Mouse (Mus musculus) heart, postnatal 14 days (tissue): ENCODE measurements around the gene Fbxl15. TPM values are rescaled to one million over a fixed set of nuclear protein-coding genes. Genes with fewer than 3 reads are reported as not detected.
A peak's percentile ranks its signal among the peaks of the same experiment; 100 is the strongest.

Source experiments
- DNase-seq, 2 experiments: peaks; one replicate each; pipeline ENCODE4 v3.0.0; 2021 to 2022
- intact Hi-C: fragments of 180-260 bp; cut with DNase I; formaldehyde crosslinking; loops from one replicate; pipeline ENCODE4 v1.15.1; 2025
- total RNA-seq, 2 experiments: library from RNA; stranded (reverse); gene quantifications; 2 replicates each; pipeline ENCODE4 v1.2.3; 2021

Gene Fbxl15
- total RNA-seq, 2 experiments from 2014 or later: 5.5 to 6.9 TPM

DNA sequence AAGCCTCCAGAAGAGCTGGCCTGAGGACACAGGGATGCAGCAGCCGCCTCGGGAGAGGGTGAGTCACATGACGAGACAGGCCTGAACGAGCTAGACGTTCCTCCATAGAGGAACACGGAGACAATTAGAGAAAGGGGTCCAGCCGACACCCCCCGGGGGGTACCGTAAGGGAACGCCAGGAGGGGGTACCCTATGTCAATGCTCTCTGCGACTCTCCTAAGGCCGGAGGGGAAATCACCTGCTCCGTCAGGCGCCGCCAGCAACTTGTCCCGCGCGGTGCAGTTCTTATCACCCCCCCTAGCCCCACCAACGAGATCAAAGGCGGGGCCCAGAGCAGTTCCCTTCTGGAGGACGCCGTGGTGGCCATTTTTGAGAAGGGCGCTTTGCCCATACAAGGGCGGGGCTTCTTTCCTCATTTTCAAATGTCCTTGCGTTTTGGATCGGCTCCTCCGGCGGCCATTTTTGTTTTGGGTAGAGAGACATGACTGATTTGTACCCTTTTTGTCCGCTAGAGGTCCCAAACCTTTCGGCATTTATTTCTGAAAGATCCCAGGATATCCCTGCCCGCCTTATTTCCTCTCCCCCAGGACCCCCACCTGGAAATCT, 10.4 kb downstream of the Fbxl15 start, which contains the start of gene Cuedc2:
Gene Cuedc2, minus strand, starts transcription at position 372 of the 606 bp plus-strand sequence.
- intact Hi-C loops: loop anchor here (2.0 to 5.0 kb wide), 2 partner anchors 16 to 109 kb away; no protein-coding TSS in a partner anchor

DNA sequence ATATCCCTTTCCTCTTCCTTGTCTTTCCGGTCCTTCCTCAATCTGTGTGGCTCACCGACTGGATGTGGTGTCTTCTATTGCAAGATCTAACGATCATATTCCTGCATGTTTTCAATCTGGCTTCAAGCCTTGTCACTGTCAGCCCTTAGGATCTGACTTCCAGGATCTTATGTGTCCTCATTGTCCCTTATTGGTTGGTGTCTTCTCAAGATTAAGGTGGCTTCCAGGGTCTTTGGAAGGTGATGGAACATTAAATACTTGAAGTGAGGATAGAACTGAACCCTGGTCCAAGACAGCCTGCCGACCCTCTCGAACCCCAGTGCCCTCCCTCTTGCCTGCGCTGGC, 10.9 kb downstream of the Fbxl15 start:
- no peak for DNase-seq
- intact Hi-C loops: loop anchor here (1.0 to 5.0 kb wide), 3 partner anchors 16 to 108 kb away; no protein-coding TSS in a partner anchor

More for the DNA sequence above, 10.4 kb downstream of the Fbxl15 start, which contains the start of gene Cuedc2:
- DNase-seq: peak; percentile 98 to 99

DNA sequence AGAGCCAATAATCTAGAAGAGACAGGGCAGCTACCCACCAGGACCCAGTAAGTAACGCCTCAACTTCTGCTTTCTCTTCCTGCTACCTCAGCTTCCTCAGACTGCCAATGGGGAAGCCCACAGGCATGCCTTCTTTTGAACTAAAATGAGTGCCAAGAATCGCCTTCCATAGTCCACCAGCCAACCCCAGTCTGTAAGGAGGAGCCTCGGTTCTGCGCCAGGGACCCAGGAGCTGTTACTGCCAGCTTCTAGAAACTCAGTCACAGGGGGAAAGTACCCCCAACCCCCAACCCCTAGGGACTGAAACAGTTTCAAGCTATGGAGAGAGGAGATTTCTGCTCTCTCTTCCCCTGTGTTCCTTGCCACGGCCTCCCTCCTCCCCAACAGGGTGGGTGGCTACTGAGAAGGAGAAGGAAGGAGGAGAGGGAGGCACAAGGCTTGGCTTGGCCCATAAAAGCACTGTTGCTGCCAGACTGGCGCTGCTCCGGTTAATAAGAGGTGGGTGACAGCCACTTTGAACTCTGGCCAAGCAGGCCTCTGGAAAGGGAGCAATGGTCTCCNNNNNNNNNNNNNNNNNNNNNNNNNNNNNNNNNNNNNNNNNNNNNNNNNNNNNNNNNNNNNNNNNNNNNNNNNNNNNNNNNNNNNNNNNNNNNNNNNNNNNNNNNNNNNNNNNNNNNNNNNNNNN, 11.4 kb downstream of the Fbxl15 start:
- DNase-seq: peak; percentile 69 to 74
- intact Hi-C loops: loop anchor here (1.0 to 5.0 kb wide), 3 partner anchors 15 to 108 kb away; no protein-coding TSS in a partner anchor

DNA sequence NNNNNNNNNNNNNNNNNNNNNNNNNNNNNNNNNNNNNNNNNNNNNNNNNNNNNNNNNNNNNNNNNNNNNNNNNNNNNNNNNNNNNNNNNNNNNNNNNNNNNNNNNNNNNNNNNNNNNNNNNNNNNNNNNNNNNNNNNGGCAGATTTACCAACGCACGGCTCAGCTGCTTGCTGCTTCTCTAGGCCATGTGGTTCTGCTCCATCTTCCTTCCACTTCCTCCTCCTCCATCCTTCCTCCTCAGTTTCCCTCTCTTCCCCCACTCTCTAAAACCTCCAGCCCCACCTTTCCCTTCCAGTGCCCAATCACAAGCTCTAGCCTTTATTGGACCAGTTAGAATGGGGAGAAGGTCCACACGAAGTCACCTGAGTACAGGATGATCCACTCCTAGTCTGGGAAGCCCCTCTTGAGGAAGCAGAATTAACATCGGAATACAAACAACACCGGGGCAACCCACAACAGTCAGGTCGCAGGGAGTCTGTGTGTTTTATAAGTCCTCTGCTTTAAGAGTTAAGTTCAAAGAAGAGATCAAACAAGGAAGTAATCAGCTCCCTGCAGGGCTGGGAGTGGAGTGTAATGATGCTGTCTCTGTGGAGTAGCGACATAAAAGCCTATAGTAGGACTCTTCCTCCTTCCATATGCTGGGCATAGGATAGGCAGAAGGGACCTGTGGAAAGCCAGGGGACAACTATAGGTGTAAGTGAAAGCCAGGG, 16.9 kb downstream of the Fbxl15 start:
- intact Hi-C loops: no loop called here
- DNase-seq: no peak

DNA sequence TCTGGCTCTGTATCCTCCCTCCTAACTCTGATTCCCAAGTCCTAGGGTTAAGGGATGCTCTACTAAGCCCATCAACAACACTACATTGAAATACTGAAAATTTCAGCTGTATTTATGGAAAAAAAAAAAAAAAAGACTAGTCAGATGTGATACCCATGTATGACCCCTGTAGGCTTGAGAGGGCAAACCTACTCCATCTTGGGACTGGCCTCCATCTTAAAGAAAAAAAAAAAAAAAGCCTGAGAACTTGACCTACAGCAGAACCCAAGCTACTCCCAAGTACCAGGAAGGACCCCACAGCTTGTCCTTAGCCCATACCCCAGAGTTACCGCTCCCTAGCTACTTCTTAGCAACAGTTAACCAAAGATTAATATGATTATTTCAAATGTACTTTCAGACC, 19.2 kb downstream of the Fbxl15 start:
- no peak for DNase-seq
- intact Hi-C loops: no loop called here

DNA sequence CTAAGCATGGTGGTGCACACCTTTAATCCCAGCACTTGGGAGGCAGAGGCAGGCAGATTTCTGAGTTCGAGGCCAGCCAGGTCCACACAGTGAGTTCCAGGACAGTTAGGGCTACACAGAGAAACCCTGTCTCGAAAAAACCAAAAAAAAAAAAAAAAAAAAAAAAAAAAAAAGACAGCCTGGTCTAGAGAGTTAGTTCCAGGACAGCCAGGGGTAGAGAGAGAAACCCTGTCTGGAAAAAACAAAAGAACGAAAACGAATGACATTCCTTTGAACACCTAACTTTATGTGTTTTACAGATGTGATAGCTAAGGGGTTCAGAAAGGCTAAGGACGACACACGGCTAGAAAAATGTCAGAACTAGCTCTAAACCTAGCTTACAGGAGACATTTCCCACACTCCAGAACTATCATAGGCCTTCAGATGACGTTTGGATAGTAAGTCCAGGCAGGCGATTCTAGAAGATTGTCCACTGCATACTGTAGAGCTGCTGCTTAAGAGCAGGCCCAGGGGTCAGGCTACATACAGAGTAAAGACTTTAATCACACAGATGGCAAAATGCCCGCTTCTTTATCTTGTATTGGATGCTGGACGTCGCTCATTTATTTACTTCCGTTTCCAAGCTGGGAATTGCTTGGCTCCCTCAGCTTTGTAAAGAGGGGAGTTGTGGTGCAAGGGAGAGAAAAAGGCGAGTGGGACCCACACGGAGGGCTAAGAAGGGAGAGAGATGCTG, 20.1 kb downstream of the Fbxl15 start:
- intact Hi-C loops: no loop called here
- DNase-seq: no peak

DNA sequence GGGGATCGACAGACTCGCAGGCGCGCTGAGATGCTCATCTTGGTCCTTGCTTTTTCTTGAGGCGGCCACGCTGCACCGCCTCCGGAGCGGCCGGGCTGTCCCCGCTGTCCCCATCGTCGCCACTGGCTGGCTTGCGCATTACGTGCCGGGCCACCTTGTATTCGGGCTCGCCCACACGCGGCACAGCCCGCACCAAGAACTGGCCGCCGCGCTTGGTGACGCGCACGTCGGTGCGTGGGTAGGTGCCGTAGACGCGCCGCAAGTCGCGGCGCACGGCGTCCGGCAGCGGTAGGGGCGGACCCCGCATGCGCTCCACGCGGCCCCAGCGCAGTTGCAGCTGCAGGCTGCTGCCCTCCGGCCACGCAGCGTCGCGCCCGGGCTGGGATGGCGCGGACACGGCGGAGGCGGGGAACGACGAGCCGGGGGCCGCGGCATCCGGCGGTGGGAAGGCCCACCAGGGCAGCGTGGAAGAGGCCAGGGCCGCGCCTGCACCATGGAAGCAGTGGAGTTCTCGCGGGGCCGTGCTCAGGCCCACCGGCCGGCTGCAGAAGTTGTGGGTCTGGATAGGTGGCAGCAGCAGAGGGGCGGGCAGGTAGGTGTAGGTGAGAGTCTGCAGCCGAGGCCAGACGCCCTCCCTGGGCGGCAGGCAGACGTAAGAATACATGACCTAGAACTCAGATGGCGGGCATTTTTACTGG, 20.9 kb downstream of the Fbxl15 start:
- intact Hi-C loops: no loop called here
- DNase-seq: peak; percentile 84 to 87

DNA sequence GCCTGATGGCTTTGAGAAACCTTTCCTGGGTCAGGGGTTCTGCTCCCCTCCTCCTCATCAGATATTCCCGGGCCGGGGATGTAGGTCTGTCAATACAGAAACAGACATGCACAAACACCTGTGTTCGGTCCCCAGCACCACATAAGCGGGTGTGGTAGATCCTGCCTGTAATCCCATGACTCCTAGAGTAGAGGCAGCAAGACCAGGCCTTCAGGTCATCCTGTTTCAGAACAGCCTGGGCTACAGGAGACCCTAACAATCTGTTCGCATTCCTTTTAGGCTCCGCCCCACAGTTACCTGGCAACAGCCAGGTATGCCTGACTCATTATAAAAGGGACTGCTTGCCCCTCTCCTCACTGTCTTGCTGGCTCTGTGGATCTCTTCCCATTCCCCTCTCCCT, 21.6 kb downstream of the Fbxl15 start:
- intact Hi-C loops: no loop called here
- DNase-seq: no peak

DNA sequence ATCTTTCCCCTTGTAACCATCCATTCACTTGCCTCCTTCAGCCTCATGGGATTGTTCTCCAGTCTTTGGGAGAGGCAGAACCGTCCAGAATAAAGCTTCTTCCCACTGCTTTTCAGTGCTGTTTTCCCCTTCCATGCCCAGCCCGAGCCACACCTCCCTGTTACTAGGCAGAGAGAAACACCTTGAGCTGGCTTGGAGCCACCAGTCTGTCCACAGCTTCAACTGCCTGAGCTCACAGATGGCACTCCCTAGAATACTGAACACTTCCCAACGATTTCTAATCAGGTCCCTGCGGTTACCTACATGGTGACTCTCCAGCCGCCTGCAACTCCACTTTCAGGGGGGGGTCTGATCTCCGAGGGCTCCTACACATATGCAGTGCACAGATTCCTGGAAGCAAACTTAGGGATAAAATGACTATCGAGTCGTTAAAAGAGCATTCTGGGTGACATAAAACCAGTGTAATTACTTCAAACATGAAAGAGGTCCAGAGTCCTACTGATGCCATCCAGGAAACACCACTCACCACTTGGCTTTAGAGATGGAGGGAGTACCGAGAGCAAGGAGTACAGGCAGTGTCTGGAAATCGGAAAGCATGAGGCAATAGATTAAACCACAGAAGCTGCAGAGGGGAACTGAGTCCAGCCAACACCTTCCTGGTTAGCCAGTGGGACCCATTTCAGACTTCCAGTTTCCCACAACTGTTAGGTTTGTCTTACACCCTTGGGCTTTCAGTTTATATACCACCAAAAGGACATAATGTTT, 22.4 kb downstream of the Fbxl15 start, which contains the start of gene 2310034G01Rik:
Gene 2310034G01Rik, minus strand, starts transcription at position 135 of the 765 bp plus-strand sequence.
- DNase-seq: no peak
- intact Hi-C loops: no loop called here

DNA sequence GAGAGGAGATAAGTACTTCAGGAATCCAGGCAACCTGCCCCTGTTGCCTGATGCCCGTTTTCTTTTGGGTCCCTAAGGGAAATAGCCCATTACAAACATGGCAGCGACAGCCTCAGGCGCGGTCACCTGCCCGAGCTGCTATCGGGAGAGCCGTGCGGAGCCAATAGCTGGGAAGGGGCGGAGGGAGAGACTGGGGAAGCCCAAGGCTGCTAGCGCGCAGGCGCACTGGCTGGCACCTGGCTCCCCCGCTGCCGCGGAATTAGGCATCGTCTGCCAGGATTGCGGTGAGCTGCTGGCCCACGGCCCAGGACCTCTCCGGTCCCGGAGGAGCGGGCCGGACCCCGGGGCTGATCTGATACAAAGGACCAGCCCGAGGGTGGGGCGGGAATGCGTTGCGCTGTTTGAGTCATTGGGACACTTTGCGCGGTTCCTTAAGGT, 28.7 kb downstream of the Fbxl15 start:
- DNase-seq: peak; percentile 82 to 89
- intact Hi-C loops: no loop called here

DNA sequence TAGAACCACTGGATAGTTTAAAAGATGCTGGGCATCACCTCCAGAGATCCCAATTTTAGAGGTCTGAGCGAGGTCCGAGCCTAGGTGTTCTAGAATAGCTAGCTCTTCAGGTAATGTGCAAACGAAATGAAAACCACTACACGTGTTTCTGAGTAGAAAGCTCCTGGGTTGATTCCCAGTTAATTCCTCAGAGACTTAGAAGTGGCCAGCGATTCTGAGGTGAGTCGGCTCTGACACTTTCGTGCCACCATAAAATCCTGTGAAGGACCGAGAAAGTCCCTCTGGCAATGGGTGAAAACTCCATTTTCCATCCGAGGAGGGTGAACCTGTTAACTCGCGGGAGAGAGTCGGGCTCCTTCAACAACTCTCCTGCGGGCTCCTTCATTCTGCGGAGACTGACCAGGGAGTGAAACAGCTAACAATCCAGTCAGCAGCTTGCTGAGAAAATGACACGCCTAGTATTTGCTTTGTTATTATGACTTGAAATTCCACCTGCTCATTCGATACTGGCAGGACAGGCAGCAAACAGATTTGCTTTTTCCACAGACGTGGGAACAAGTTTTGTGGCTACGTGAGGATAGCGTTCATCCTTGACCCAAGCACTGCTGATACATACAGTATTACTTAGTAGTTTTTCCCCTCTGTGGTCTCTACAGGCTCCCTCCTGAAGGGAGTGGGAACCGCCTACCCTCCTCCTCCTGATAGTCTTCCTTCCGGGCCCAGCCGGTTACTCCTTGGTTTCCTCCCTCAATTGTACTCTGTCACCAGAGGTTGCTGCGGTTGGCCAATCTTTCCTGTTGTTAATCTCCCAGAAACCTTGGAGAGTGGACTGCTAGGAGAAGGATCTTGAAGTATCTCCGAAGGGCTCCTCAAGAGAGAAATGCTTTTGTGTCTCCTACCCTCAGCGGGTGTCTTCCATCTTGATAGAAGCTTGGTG, 29.6 kb downstream of the Fbxl15 start:
- DNase-seq: peak in 1 of 2 experiments; percentile 45
- intact Hi-C loops: no loop called here

DNA sequence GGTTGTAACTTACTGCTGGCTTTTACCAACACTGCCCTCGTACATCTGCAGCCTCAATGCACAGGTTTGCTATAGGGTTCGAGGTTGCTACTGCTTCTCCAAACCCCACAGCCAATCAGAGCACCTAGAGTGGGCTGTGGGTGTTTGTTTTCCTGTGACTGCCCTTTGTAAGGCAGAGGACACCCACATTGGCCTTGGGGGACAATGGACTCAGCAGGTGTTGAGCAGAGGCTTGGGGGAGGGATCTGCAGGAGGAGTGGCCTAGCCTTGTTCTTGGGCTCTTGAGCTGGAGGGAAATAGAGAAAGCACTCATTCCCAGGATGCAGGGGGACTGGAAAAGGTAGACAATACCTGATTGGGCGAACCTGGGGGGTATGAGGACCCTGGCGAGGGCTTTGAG, 30.4 kb downstream of the Fbxl15 start:
- intact Hi-C loops: no loop called here
- no peak for DNase-seq

DNA sequence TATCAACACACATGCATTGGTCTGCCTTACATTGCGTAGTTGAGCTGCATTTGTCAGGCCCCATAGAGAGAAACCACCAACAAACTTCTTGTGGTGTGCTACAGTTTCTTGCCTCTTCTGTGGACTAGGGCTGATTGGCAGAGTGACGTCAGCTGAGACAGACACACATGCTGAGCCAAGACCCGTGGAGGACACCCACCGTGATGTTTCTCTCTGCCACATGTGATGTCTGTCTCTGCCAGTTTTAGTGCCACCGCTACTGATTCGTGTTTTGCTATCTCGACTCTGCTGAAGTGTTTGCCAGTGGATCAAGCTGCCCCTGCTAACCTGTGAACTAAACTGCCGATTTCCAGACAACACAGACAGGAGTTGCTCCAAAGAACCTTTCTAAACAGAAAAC, 34.1 kb downstream of the Fbxl15 start:
- intact Hi-C loops: no loop called here
- DNase-seq: no peak

DNA sequence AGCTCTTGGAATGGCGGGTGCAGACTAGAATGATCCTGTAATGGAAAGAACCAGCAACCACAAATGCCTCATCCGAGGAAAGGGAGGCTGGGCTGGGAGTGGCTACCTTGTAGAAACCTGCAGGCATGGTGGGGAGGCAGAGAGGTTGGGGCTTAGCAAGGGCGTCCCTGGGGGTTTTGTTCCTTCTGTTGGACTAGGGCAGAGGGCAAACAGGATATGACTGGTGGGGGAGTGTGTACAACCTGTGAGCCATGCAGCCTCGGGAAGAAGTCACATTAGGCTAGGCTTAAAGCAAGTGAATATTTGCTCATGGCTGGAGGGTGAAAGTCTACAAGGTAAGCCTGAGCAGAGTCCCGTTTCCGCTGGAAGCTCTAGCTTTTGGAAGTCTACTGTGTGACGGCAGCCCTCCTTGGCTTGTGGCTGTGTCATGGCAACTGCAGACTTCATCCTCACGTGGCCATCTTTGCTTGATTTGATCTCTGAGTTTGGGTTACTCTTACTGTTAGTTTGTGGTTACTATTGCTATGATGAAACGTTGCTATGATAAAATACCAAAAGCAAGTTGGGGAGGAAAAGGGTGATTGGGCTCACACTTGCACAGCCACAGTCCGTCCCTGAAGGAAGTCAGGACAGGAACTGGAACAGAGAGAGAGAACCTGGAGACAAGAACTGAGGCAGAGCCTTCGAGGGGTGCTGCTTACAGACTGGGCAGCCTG, 35.5 kb downstream of the Fbxl15 start:
- DNase-seq: no peak
- intact Hi-C loops: no loop called here

DNA sequence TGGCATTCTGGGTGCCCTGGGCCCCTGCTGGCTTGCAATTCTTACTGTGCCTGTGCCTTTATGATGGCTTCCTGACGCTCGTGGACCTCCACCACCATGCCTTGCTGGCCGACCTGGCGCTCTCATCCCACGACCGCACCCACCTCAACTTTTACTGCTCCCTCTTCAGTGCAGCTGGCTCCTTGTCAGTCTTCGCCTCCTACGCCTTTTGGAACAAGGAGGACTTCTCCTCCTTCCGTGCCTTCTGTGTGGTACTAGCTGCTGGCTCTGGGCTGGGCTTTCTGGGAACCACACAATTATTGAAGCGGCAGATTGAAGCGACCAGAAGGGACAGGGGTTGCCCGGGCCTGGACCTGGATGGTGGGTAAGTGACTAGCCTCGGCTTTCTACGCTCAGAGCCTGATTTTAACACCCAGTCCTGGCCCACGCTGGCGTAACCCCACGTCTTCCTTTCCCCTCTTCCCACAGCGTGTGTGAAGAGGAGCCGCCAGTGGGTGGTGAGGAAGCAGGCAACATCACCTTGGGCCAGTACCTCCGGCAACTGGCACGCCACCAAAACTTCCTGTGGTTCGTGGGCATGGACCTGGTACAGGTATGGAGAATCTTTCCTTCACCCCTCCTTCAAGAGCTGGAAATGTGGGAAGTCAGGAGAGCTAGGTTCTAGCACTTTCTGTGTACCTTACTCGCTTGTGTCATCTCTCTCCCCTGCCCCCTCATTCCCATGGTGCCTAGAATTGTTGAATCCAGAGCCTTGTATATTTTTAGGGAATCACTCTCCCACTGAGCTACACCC, 40.0 kb downstream of the Fbxl15 start:
- intact Hi-C loops: loop anchor here (2.0 kb wide), 1 partner anchor 63 kb away; the partner anchor contains the start of gene Nfkb2
- no peak for DNase-seq

DNA sequence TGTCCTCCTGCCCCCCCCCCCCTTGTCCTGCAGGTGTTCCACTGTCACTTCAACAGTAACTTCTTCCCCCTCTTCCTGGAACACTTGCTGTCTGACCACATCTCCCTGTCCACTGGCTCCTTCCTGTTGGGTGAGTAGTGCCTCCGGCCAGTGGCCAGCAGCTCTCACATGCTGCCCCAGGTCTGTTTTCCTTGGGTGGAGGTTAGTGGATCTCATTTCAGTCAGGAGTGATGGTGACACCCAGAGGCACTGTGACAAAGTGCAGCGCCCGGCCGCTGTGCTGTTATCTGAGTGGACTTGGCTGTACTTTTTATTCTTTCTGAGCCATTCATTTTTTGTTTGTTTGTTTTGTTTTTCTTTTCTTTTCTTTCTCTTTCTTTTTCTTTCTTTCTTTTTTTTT, 41.2 kb downstream of the Fbxl15 start:
- intact Hi-C loops: loop anchor here (1.0 to 2.0 kb wide), 2 partner anchors 30 to 64 kb away; partner anchors contain the start of gene Nfkb2
- DNase-seq: peak; percentile 78
